Mouse (Mus musculus) layer of hippocampus, postnatal 25 days (tissue): ENCODE results near the gene Olfr1309. TPM values are rescaled to one million over a fixed set of nuclear protein-coding genes. Genes with fewer than 3 reads are reported as not detected.
"Not testable (repeated sequence)": the region's sequence is repeated elsewhere in the genome, so short reads cannot be mapped to it uniquely, and the experiment has no call there.

Experiments used
- DNase-seq, 2 experiments: peaks; one replicate each; pipeline ENCODE4 v3.0.0; 2022; ENCODE audit warnings: mixed read lengths in 2 of 2, low spot score in 1 of 2; ENCODE audit errors: extremely low spot score in 1 of 2
- total RNA-seq, 2 experiments: library from RNA; stranded (reverse); gene quantifications; 2 replicates each; pipeline ENCODE4 v1.2.3; 2021

Olfr1309 gene
- total RNA-seq = not detected

DNA sequence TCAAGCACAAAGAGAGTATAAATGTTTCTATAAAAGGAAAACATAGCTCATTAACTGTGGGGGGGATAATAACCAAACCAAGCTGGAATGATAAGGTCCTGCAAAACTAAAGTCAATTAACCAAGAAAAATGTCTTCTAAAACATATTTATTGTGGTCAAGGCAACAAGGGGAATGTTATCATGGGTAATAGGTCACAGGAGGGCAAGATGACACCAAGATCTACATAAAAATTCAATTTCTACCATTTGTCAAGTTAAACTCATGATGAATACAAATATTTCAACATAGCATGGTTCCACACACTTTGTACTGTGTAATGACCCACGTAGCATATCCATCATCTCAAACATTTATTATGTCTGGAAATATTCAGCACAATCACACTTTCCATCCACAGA lies at the start of gene Olfr1309:
Gene Olfr1309 (minus strand): TSS at position 101 of the 400 bp plus-strand sequence.
- no peak for DNase-seq

DNA sequence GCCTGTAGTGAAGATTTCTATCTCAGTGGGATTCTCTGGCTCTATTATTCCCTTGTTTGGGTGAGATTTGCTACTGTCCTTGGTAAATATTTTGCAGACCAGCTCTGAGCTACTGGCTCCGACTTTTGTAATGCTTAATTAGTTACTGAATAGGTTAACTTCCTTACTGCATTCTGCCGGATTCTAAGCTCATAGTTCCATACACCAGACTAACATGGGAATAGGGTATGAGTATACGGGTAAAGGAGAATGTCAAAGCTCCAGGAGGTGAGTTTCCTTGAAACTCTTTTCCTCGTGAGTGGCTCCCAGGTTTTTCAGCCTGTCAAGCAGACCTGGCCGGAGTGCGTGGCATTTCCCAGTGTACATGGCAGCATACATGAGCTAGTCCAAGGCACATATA lies 36.9 kb upstream of the Olfr1309 start:
- DNase-seq = not testable (repeated sequence)

DNA sequence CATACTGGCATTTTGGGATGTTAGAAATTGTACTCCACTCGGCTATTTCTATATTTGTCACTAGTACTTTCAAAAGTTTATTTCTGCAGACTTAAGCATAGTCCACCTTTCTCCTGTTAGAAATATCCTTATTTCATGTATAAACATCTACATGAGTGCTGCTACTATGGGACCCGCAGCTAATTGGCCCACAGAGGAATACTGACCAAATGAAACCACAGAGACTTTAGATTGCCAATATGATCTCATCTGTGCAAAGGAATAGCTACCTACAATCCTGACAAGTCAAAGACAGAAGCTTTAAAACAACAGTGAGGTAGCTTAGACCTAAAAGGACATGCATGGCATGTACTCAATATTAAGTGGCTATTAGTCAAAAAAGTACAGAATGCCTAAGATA lies 34.2 kb upstream of the Olfr1309 start, which contains the start of gene Olfr1311:
Gene Olfr1311 (minus strand): TSS at position 101 of the 400 bp plus-strand sequence.
- DNase-seq = no peak

DNA sequence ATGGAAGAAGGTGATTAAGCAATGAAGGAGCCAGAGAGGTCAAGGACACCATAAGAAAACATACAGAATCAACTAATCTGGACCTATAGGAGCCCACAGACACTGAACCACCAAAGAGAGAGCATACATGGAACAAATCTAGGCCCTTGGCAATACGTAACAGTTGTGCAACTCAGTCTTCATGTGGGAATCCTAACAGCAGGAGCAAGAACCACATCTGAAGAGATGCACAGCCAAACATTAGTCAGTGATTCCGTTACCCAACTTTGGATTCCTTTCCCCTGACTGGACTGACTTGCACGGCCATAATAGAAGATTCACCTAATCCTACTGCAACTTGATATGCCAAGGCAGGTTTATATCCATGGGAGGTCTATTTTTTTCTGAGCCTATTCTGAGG lies 24.8 kb upstream of the Olfr1309 start:
- DNase-seq = no peak

DNA sequence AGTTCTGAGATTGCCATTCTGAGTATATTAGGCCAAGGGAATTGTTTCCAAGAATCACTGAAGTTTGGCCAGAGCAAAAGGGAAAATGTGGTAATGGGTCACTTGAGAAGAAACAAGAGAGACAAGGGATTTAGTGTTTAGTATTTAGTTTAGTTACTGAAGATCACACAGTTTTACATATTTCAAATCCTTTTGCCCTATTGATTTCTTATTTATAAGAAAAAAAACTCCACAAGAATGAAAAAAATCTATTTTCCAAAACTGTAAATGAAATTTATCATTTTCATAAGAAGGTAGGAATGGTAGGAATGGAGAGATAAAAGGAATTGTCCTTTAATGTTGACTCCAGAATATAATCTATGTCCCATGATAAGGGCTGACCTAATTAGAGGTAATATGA lies 22.5 kb upstream of the Olfr1309 start, which contains the start of gene Olfr1310:
Gene Olfr1310 (minus strand): TSS at position 101 of the 400 bp plus-strand sequence.
- DNase-seq = no peak

DNA sequence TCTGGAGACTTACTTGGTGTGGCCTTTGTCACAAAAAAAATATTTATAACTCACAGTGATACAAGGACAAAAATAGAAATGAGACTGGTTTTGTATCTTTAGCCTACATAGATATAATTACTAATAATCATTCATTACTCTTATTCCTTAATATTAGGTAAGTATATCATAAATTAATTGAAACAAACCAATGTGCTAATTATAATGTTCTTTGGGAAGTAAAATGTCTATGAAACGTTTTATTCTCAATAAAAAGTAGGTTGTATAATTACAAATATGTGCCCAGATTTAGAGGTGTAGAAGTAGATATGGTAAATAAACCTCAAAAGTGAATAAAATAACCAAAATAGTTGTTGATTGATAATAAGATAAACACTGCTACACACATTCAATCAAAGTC lies 25.2 kb downstream of the Olfr1309 start, which contains the start of gene Olfr1308:
Gene Olfr1308 (minus strand): TSS at position 101 of the 400 bp plus-strand sequence.
- no peak for DNase-seq

DNA sequence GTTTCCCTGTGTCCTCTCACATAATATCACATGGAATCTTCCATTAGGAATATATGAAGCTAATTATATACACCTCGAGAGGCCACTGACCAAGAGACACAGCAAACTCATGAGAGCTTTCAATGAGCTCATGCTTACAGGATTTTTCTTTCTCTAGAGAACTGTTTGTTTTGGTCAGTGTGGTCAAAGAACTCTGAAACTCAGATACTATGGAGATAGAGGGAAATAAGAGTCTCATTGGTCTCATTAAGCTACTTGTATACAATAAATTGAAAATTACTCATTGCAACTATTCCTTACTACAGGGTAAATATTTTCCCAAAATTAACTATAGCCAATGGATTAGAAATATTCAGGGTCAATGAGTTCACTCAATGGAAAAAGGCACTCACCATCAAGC lies 40.7 kb downstream of the Olfr1309 start, which contains the start of gene Olfr1307:
Gene Olfr1307 (minus strand): TSS at position 101 of the 400 bp plus-strand sequence.
- DNase-seq = no peak

Other genes starting within 250 kb of the Olfr1309 start
- gene Olfr1301, start 239.3 kb downstream of the Olfr1309 start, total RNA-seq = not detected
- gene Olfr1302, start 212.9 kb downstream of the Olfr1309 start, total RNA-seq = not detected
- not detected for gene Olfr1303, start 169.9 kb downstream of the Olfr1309 start, total RNA-seq
- gene Olfr1305, start 113.1 kb downstream of the Olfr1309 start, total RNA-seq = not detected
- gene Olfr1306, start 74.0 kb downstream of the Olfr1309 start, total RNA-seq = not detected
- gene Olfr1307, start 40.8 kb downstream of the Olfr1309 start, total RNA-seq = under 1 TPM; 0.02 to 0.05 TPM
- not detected for gene Olfr1308, start 25.3 kb downstream of the Olfr1309 start, total RNA-seq
- gene Olfr1310, start 22.4 kb upstream of the Olfr1309 start, total RNA-seq = not detected
- gene Olfr1311, start 34.1 kb upstream of the Olfr1309 start, total RNA-seq = not detected
- not detected for gene Olfr1312, start 60.0 kb upstream of the Olfr1309 start, total RNA-seq
- gene Olfr1313, start 87.6 kb upstream of the Olfr1309 start, total RNA-seq = not detected
- not detected for gene Olfr1314, start 106.5 kb upstream of the Olfr1309 start, total RNA-seq
- gene Olfr1315-ps1, start 125.2 kb upstream of the Olfr1309 start, total RNA-seq = not detected
- not detected for gene Olfr1316, start 144.7 kb upstream of the Olfr1309 start, total RNA-seq
- not detected for gene Olfr1317, start 150.0 kb upstream of the Olfr1309 start, total RNA-seq
- gene Olfr1318, start 163.9 kb upstream of the Olfr1309 start, total RNA-seq = not detected
- 10 to 100 TPM; 78.7 to 95.6 TPM for gene Lpcat4, start 249.2 kb upstream of the Olfr1309 start, total RNA-seq